Mouse (Mus musculus) thymus, adult 2 months (tissue): ENCODE results near the gene Btbd8. TPM values are rescaled to one million over a fixed set of nuclear protein-coding genes. Genes with fewer than 3 reads are reported as not detected.

Experiments
- DNase-seq: peaks from one replicate; pipeline ENCODE4 v3.0.0; 2021
- H3K27ac ChIP-seq: fragments of 200-500 bp; 2 replicates; pipeline ENCODE4 v1.5.1; 2012; ENCODE audit warnings: low read length, control low read depth; ENCODE audit not compliant: control insufficient read depth, insufficient read depth
- H3K27me3 ChIP-seq: fragments of 200-500 bp; 2 replicates; pipeline ENCODE4 v1.6.1; 2012; ENCODE audit warnings: mild to moderate bottlenecking, low read length, moderate library complexity, mixed read lengths; ENCODE audit not compliant: control insufficient read depth, insufficient read depth
- H3K36me3 ChIP-seq: fragments of 200-500 bp; 2 replicates; pipeline ENCODE4 v1.6.1; 2012; ENCODE audit warnings: mild to moderate bottlenecking, low read length, moderate library complexity; ENCODE audit not compliant: control insufficient read depth, insufficient read depth
- H3K4me1 ChIP-seq: fragments of 200-500 bp; replicated peaks from 2 replicates; pipeline ENCODE4 v1.6.1; 2012; ENCODE audit warnings: low read length; ENCODE audit not compliant: control insufficient read depth, insufficient read depth
- H3K4me3 ChIP-seq: fragments of 200-500 bp; 2 replicates; pipeline ENCODE4 v1.5.1; 2012; ENCODE audit warnings: mild to moderate bottlenecking, low read length, control low read depth, moderate library complexity; ENCODE audit not compliant: control insufficient read depth, insufficient read depth
- CTCF ChIP-seq: fragments of 200-500 bp; IDR thresholded peaks from 2 replicates; pipeline ENCODE4 v1.5.1; 2012; ENCODE audit warnings: mild to moderate bottlenecking, control low read depth, low read length, moderate library complexity, borderline replicate concordance; ENCODE audit not compliant: control insufficient read depth, poor library complexity, insufficient read depth; ENCODE audit errors: extremely low read depth
- POLR2A ChIP-seq: fragments of 200-500 bp; IDR thresholded peaks from 2 replicates; pipeline ENCODE4 v1.6.1; 2012; ENCODE audit warnings: mild to moderate bottlenecking, low read length, control low read depth, moderate library complexity; ENCODE audit not compliant: control insufficient read depth, poor library complexity, insufficient read depth; ENCODE audit errors: extremely low read depth
- WGBS: fragments of 180-500 bp; shearing (Covaris S2); methylation state at CpG from one replicate; pipeline ENCODE4 v1.1.7; 2018; 5-methylcytosine and 5-hydroxymethylcytosine counted together
- polyA plus RNA-seq: library from polyadenylated mRNA; depleted of rRNA; stranded (reverse); fragments of >200 nt; gene quantifications from 2 replicates; pipeline ENCODE4 v1.2.3, GENCODE M21; 2012

The Btbd8 gene
- polyA plus RNA-seq, 1 experiment, result 4.7 TPM

GRCm38 (mm10) chr5:107470600-107471329, 33.0 kb downstream of the Btbd8 start:
- Histone ChIP-seq H3K4me1 (no peaks in the 10 kb centered on the region), H3K36me3 (no peaks in the 10 kb centered on the region), H3K4me3 (no peak overlapping the region), H3K27me3 (no peaks in the 10 kb centered on the region), H3K27ac (no peak overlapping the region)
- TF ChIP-seq CTCF, result no peak
- no peak for TF ChIP-seq POLR2A
- DNase-seq, result no peak
- WGBS, result 92% methylated on average over 10 of the region's 10 CpGs

GRCm38 (mm10) chr5:107480194-107480593, 42.4 kb downstream of the Btbd8 start:
- H3K4me3 ChIP-seq, result no peak overlapping the region

GRCm38 (mm10) chr5:107488996-107489395, 51.2 kb downstream of the Btbd8 start:
- TF ChIP-seq POLR2A, result no peak
- TF ChIP-seq CTCF, result no peak
- Histone ChIP-seq H3K36me3 (no peaks in the 10 kb centered on the region), H3K4me1 (no peaks in the 10 kb centered on the region), H3K4me3 (no peak overlapping the region), H3K27me3 (no peaks in the 10 kb centered on the region), H3K27ac (no peak overlapping the region)
- 86% methylated on average over 4 of the region's 4 CpGs for WGBS
- no peak for DNase-seq

More at GRCm38 (mm10) chr5:107480194-107480593, 42.4 kb downstream of the Btbd8 start:
- no peak for TF ChIP-seq POLR2A
- no peak for TF ChIP-seq CTCF
- no peaks in the 10 kb centered on the region for H3K27me3 ChIP-seq
- H3K4me1 ChIP-seq, result no peaks in the 10 kb centered on the region
- H3K36me3 ChIP-seq, result no peaks in the 10 kb centered on the region
- DNase-seq, result no peak
- WGBS, result 73% methylated on average over 2 of the region's 2 CpGs
- no peak overlapping the region for H3K27ac ChIP-seq

- Histone ChIP-seq H3K4me3 (no peak overlapping the region), H3K4me1 (no peaks in the 10 kb centered on the region), H3K27ac (no peak overlapping the region), H3K27me3 (no peaks in the 10 kb centered on the region), H3K36me3 (no peaks in the 10 kb centered on the region)
- TF ChIP-seq POLR2A (no peak), CTCF (no peak)
- WGBS, result 96% methylated on average over 9 of the region's 9 CpGs
- no peak for DNase-seq
Observed at GRCm38 (mm10) chr5:107491036-107491435, 53.2 kb downstream of the Btbd8 start.

GRCm38 (mm10) chr5:107492471-107492870, 54.7 kb downstream of the Btbd8 start:
- Histone ChIP-seq H3K4me3 (no peak overlapping the region), H3K27ac (no peak overlapping the region), H3K27me3 (no peaks in the 10 kb centered on the region), H3K36me3 (no peaks in the 10 kb centered on the region), H3K4me1 (no peaks in the 10 kb centered on the region)
- no peak for DNase-seq
- WGBS, result 94% methylated on average over 2 of the region's 2 CpGs
- TF ChIP-seq CTCF (no peak), POLR2A (no peak)

GRCm38 (mm10) chr5:107494759-107495158, 57.0 kb downstream of the Btbd8 start:
- TF ChIP-seq CTCF, result no peak
- TF ChIP-seq POLR2A, result no peak
- no peak overlapping the region for H3K27ac ChIP-seq
- H3K36me3 ChIP-seq, result no peaks in the 10 kb centered on the region
- H3K4me3 ChIP-seq, result no peak overlapping the region
- over 99% methylated on average over 5 of the region's 5 CpGs for WGBS
- no peaks in the 10 kb centered on the region for H3K27me3 ChIP-seq
- no peak for DNase-seq
- no peaks in the 10 kb centered on the region for H3K4me1 ChIP-seq

GRCm38 (mm10) chr5:107496047-107496446, 58.2 kb downstream of the Btbd8 start:
- Histone ChIP-seq H3K4me1 (no peaks in the 10 kb centered on the region), H3K36me3 (no peaks in the 10 kb centered on the region), H3K27me3 (no peaks in the 10 kb centered on the region), H3K27ac (no peak overlapping the region), H3K4me3 (no peak overlapping the region)
- TF ChIP-seq CTCF (no peak), POLR2A (no peak)
- 97% methylated on average over 2 of the region's 2 CpGs for WGBS
- no peak for DNase-seq
